Mouse (Mus musculus) hindbrain, embryonic 11.5 days (tissue): ENCODE results near the gene Rab40c. TPM values are rescaled to one million over a fixed set of nuclear protein-coding genes. Genes with fewer than 3 reads are reported as not detected.

Experiments used
- ATAC-seq: fragments of 200-750 bp; cut with Nextera tagmentation; 2 replicates; pipeline ENCODE4 v1.8.0; 2017; ENCODE audit warnings: mild to moderate bottlenecking, moderate TSS enrichment, moderate library complexity; ENCODE audit not compliant: low FRiP score
- DNase-seq: peaks from one replicate; pipeline ENCODE4 v3.0.0-alpha.2; 2015; ENCODE audit warnings: low spot score
- H3K27ac ChIP-seq: fragments of 300-500 bp; sonication (generic); 2 replicates; pipeline ENCODE4 v1.5.1; 2014; ENCODE audit warnings: mild to moderate bottlenecking, low read depth, low read length
- H3K27me3 ChIP-seq: fragments of 300-500 bp; sonication (generic); 2 replicates; pipeline ENCODE4 v1.6.1; 2014; ENCODE audit warnings: mild to moderate bottlenecking, low read length, moderate library complexity, mixed read lengths; ENCODE audit not compliant: control insufficient read depth, insufficient read depth
- H3K36me3 ChIP-seq: fragments of 300-500 bp; sonication (generic); 2 replicates; pipeline ENCODE4 v1.6.1; 2014; ENCODE audit warnings: mild to moderate bottlenecking, low read length, moderate library complexity, mixed read lengths; ENCODE audit not compliant: control insufficient read depth, insufficient read depth
- H3K4me1 ChIP-seq: fragments of 300-500 bp; sonication (generic); replicated peaks from 2 replicates; pipeline ENCODE4 v1.6.1; 2014; ENCODE audit warnings: low read length, mixed read lengths; ENCODE audit not compliant: control insufficient read depth, insufficient read depth
- H3K4me2 ChIP-seq: fragments of 300-500 bp; sonication (generic); replicated peaks from 2 replicates; pipeline ENCODE4 v1.6.1; 2014; ENCODE audit warnings: mild to moderate bottlenecking, low read depth, low read length
- H3K4me3 ChIP-seq: fragments of 300-500 bp; sonication (generic); 2 replicates; pipeline ENCODE4 v1.5.1; 2014; ENCODE audit warnings: low read depth, low read length
- H3K9ac ChIP-seq: fragments of 300-500 bp; sonication (generic); 2 replicates; pipeline ENCODE4 v1.6.1; 2014; ENCODE audit warnings: low read depth, low read length
- H3K9me3 ChIP-seq: fragments of 300-500 bp; sonication (generic); 2 replicates; pipeline ENCODE4 v1.6.1; 2016; ENCODE audit warnings: low read length; ENCODE audit not compliant: control insufficient read depth
- WGBS: fragments of 180-500 bp; shearing (Covaris S2); extraction: QIAGEN DNeasy Blood & Tissue Kit; methylation state at CpG from one replicate; pipeline ENCODE4 v1.1.7; 2014; 5-methylcytosine and 5-hydroxymethylcytosine counted together
- polyA plus RNA-seq: library from polyadenylated mRNA; unstranded; fragments of >200 nt; fragmentation: Nextera tagmentation; extraction: Ambion mirVana; gene quantifications from 2 replicates; pipeline ENCODE4 v1.2.1, GENCODE M21; 2014

Rab40c gene
- polyA plus RNA-seq, 1 experiment from 2014 or later: 19.1 TPM

- peak overlapping the region; percentile 58; the same call in 1 of the 2 replicates for H3K27ac ChIP-seq
- H3K4me2 ChIP-seq: peak overlapping the region; percentile 67
- H3K9ac ChIP-seq: peak overlapping the region; percentile 72
- no peaks in the 10 kb centered on the region for H3K27me3 ChIP-seq
- 4% methylated on average over 32 of the region's 38 CpGs for WGBS
- ATAC-seq: peak; percentile 41; the same call in 1 of the 2 replicates
- peaks cover 24% of the 10 kb centered on the region for H3K36me3 ChIP-seq
- no peak for DNase-seq
- peak overlapping the region; percentile 82 for H3K4me3 ChIP-seq
- no peaks in the 10 kb centered on the region; the same call in none of the 2 replicates for H3K4me1 ChIP-seq
- no peaks in the 10 kb centered on the region for H3K9me3 ChIP-seq
Measured at GRCm38 (mm10) chr17:25843636-25844395, 75.7 kb downstream of the Rab40c start.

GRCm38 (mm10) chr17:25843122-25843521 lies 76.4 kb downstream of the Rab40c start:
- ATAC-seq (no peak), DNase-seq (no peak)
- peak overlapping the region; percentile 67 for H3K4me2 ChIP-seq
- peaks cover 24% of the 10 kb centered on the region for H3K36me3 ChIP-seq
- 98% methylated on average over 4 of the region's 4 CpGs for WGBS
- no peaks in the 10 kb centered on the region for H3K27me3 ChIP-seq
- peak overlapping the region; percentile 72; the same call in 1 of the 2 replicates for H3K9ac ChIP-seq
- H3K9me3 ChIP-seq: no peaks in the 10 kb centered on the region
- H3K27ac ChIP-seq: peak overlapping the region; percentile 13; the same call in 1 of the 2 replicates
- no peaks in the 10 kb centered on the region; the same call in none of the 2 replicates for H3K4me1 ChIP-seq
- H3K4me3 ChIP-seq: peak overlapping the region; percentile 82

DNA sequence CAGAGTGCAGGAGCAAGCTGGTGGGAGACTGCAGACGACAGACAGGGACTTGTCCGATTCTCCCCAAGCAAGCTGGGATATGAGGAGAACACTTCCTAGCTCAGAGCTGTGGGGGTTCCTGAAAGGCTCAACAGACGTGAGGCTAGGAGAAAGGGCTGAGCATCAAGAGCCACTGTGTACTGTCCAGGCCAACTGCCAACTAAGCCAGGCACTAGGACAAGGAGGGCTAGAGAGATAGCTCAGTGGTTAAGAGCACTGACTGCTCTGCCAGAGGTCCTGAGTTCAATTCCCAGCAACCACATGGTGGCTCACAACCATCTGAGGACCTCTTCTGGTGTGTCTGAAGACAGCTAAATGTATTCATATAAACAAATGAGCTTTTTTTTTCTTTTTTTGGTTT lies 77.0 kb downstream of the Rab40c start:
- H3K27me3 ChIP-seq: no peaks in the 10 kb centered on the region
- H3K4me3 ChIP-seq: no peak overlapping the region
- H3K27ac ChIP-seq: no peak overlapping the region
- H3K9me3 ChIP-seq: no peaks in the 10 kb centered on the region
- H3K36me3 ChIP-seq: peaks cover 24% of the 10 kb centered on the region
- peaks cover 3% of the 10 kb centered on the region for H3K4me1 ChIP-seq
- H3K9ac ChIP-seq: no peak overlapping the region
- WGBS: 90% methylated on average over 3 of the region's 3 CpGs
- ATAC-seq (no peak), DNase-seq (no peak)
- H3K4me2 ChIP-seq: no peak overlapping the region

DNA sequence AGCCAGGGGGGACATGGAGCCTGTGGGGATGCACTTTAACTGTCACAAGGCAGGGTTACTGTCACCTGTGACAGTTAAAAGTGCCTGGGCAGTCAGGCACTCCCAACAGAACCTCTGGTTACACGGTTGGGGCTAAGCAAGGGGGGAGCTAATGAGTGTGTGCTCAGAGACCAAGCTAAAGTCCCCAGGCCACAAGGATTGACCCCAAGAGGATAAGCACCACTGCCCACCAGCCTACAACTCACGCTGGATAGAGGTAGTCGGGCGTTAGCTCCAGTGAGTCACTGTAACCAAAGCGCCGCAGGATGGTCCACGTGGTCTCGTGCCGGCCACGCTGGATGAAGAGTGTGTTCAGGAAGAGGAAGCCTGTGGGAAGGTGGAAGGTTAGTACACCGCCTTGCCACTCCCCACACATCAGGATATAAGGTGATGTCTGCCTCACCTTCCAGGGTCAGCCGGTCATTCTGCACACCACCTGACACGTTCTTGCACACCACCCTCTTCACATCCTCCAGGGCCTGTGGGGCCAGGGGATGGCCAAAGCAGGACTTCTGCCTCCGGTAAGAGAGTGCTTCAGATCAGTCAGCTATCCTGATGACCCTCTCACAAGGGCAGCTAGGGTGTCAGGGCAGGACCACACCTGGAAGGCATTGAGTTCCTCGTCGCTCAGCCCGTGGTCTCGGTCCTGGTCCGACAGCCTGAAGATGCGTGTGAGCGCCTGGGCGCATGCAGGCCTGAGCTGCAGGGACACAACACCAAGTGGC lies 78.2 kb downstream of the Rab40c start, which contains the start of gene Gm20683:
TSS of gene Gm20683 (minus strand) at position 647 of the 764 bp plus-strand sequence.
- H3K4me1 ChIP-seq: peaks cover 13% of the 10 kb centered on the region
- peaks cover 24% of the 10 kb centered on the region for H3K36me3 ChIP-seq
- no peaks in the 10 kb centered on the region for H3K27me3 ChIP-seq
- DNase-seq: no peak
- 94% methylated on average over 22 of the region's 22 CpGs for WGBS
- no peak within 1 kb of the TSS for H3K27ac ChIP-seq
- H3K4me3 ChIP-seq: no peak within 1 kb of the TSS
- H3K9ac ChIP-seq: no peak within 1 kb of the TSS
- H3K4me2 ChIP-seq: no peak within 1 kb of the TSS
- no peaks in the 10 kb centered on the region for H3K9me3 ChIP-seq
- no peak for ATAC-seq

DNA sequence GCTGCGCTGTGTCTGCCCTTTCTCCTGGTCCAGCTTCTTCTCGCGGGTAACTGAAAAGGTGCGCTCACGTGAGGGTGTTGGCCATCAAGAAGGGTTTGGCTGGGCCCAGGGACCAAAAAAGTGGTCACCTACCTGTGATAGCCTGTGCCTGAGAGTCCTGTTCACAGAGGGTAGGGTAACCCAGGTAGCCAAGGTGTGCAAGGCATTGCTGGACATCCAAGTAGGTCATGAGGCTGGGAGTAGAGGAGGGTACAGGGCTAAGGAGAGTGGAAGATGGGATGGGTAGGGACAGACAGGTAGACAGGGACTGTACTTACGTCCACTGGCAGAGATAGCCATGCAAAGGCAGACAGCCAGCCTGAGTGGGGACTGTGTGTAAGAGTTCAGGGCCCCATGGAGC lies 79.0 kb downstream of the Rab40c start:
- WGBS: 96% methylated on average over 6 of the region's 6 CpGs
- Histone ChIP-seq H3K4me2 (no peak overlapping the region), H3K4me1 (peaks cover 17% of the 10 kb centered on the region), H3K27ac (no peak overlapping the region), H3K9ac (no peak overlapping the region), H3K27me3 (no peaks in the 10 kb centered on the region), H3K4me3 (no peak overlapping the region), H3K9me3 (no peaks in the 10 kb centered on the region), H3K36me3 (peaks cover 24% of the 10 kb centered on the region)
- ATAC-seq (no peak), DNase-seq (no peak)

DNA sequence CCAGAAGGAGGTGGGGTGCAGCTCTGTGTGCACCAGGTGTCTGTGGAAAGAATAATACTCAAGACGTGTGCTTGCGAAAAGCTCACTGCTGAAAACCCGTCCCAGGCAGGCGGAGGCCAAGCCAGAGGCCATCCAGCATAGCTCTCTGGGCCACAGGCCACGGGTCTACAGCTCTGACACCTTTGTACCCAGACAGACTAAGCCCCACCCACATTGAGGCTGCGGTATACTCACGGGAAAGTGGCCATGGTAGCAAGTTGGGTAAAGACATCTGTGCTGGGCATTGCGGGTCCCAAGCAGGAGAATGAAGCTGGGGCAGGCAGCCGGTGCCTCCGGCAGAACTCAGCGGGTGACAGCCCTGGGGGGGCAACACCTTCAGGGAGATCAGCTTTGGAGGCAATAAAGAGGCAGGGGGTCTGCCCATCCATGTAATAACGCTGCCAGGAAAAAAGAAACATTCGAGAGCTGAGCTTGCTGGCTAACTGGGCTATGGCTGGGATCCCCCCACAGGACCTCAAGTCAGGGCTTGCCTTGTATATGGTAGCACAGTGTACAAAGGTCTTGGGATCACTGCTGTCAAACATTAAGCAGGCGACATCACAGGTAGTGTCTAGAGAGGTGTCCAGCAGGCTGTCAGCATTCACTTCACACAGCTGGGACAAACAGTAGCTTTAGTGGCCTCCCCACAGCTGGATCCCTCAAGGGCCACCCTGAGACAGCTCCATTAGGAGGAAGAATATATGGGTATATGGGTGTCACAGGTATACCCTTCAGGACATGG lies 79.9 kb downstream of the Rab40c start:
- Histone ChIP-seq H3K27me3 (no peaks in the 10 kb centered on the region), H3K9me3 (no peaks in the 10 kb centered on the region), H3K4me2 (no peak overlapping the region), H3K9ac (no peak overlapping the region), H3K4me3 (no peak overlapping the region), H3K36me3 (peaks cover 27% of the 10 kb centered on the region), H3K27ac (no peak overlapping the region), H3K4me1 (peaks cover 21% of the 10 kb centered on the region)
- WGBS: 84% methylated on average over 14 of the region's 14 CpGs
- DNase-seq (no peak), ATAC-seq (no peak)

DNA sequence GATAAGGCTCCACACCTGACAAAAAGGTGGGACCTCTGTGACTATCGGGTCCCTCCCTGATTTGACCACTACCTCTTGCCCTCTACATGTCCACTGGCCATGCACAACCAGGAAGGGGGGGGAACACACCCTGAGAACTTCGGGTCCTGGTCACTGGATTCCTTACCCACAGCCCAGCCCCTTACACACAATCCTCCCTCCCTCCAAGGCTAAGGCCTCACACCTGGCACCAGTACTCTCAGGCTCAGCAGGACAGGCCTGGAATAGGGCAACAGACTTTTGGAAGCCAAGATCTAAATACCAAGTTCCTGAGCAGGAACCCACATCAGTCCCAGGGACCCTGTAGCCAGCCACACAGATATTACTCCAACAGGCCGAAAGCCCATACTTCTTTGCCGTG lies 80.6 kb downstream of the Rab40c start:
- Histone ChIP-seq H3K4me2 (no peak overlapping the region), H3K27ac (peak overlapping the region; percentile 27; the same call in 1 of the 2 replicates), H3K36me3 (peaks cover 27% of the 10 kb centered on the region), H3K9me3 (no peaks in the 10 kb centered on the region), H3K4me1 (peaks cover 28% of the 10 kb centered on the region), H3K27me3 (no peaks in the 10 kb centered on the region), H3K9ac (no peak overlapping the region), H3K4me3 (no peak overlapping the region)
- ATAC-seq: no peak
- DNase-seq: no peak
- WGBS: 86% methylated on average over 4 of the region's 4 CpGs

GRCm38 (mm10) chr17:25837533-25837932 lies 82.0 kb downstream of the Rab40c start:
- DNase-seq: peak; percentile 47
- Histone ChIP-seq H3K4me1 (peaks cover 29% of the 10 kb centered on the region), H3K27ac (peak overlapping the region; percentile 66), H3K9me3 (no peaks in the 10 kb centered on the region), H3K4me3 (no peak overlapping the region), H3K4me2 (peak overlapping the region; percentile 76; the same call in 1 of the 2 replicates), H3K36me3 (peaks cover 27% of the 10 kb centered on the region), H3K9ac (no peak overlapping the region; the same call in 1 of the 2 replicates), H3K27me3 (no peaks in the 10 kb centered on the region)
- WGBS: 28% methylated on average over 3 of the region's 3 CpGs
- ATAC-seq: no peak
